Mouse (Mus musculus): ENCODE measurements at regions not wholly inside any gene's neighbourhood (a gene's known extent, or its start where the extent isn't known, plus 50 kb on each side); places are given as distances from the start of the nearest gene placed in this dataset.
A peak's percentile ranks its signal among the peaks of the same experiment; 100 is the strongest.

DNA sequence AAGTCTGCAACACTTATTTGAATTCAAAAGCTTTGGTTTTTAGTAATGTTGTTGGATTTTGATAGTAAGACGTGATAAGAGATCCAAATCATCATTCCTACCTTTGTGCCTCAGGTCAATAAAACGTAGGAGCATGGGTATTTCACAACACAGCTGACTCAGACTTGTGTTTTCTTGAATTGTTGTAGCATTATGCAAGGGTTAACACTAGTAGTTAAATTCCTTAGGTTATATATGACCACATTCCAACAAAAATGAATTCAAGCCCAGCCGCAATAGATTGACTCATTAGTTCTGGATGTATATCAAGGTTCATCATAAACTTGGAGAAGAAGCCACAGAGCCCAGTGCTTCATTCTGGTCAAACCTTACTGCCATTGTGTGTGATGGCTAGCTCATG, 56.1 kb upstream of the Dcbld2 start:
- Histone ChIP-seq H3K4me3 (ENCODE audit: insufficient read depth, low read depth, low read length) (no peak overlapping the region), H3K4me1 (ENCODE audit: control insufficient read depth, insufficient read depth, low read length) (no peaks in the 10 kb centered on the region), H3K27me3 (replicated peaks; ENCODE audit: control insufficient read depth, insufficient read depth, low read length) (no peaks in the 10 kb centered on the region), H3K27ac (ENCODE audit: insufficient read depth, low read depth, low read length) (no peak overlapping the region), H3K36me3 (ENCODE audit: control insufficient read depth, insufficient read depth, low read length) (no peaks in the 10 kb centered on the region)
- 79% methylated on average over 3 of the region's 3 CpGs for WGBS
- TF ChIP-seq CTCF (conservative IDR thresholded peaks at IDR 0.05; ENCODE audit: insufficient read depth, insufficient read length, low read depth, low read length) = no peak
- TF ChIP-seq POLR2A (IDR thresholded peaks at IDR 0.05; ENCODE audit: low read depth, low read length) = no peak
- no peak for DNase-seq

DNA sequence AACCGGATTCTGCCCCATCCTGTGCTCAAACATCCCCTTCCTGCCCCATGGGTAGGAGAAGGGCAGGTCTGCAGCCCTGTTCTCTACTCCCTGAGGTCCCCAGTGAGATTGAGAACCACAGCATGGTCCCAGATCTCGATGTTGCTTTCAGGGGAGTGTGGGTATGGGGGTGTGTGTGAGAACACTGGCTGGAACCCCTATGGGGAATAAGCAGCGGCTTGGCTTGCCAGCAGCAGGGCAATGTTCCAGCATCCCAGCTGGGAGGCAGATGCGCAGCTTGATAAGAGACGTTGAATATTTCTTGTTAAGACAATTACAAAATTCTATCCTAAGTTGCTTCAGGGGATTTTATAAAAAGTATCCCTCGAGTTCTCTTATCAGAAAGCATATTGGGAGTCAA, 53.7 kb upstream of the Dcbld2 start:
- Histone ChIP-seq H3K4me1 (ENCODE audit: control insufficient read depth, insufficient read depth, low read length) (no peaks in the 10 kb centered on the region), H3K4me3 (ENCODE audit: insufficient read depth, low read depth, low read length) (no peak overlapping the region), H3K36me3 (ENCODE audit: control insufficient read depth, insufficient read depth, low read length) (no peaks in the 10 kb centered on the region), H3K27ac (ENCODE audit: insufficient read depth, low read depth, low read length) (no peak overlapping the region), H3K27me3 (replicated peaks; ENCODE audit: control insufficient read depth, insufficient read depth, low read length) (no peaks in the 10 kb centered on the region)
- WGBS = 66% methylated on average over 6 of the region's 6 CpGs
- DNase-seq = peak; percentile 21
- TF ChIP-seq CTCF (conservative IDR thresholded peaks at IDR 0.05; ENCODE audit: insufficient read depth, insufficient read length, low read depth, low read length) (no peak), POLR2A (IDR thresholded peaks at IDR 0.05; ENCODE audit: low read depth, low read length) (no peak)

Data from kidney, adult 2 months (tissue).